Mouse (Mus musculus) MEL (cell line): ENCODE data around the gene 4930449I24Rik. TPM values are rescaled to one million over a fixed set of nuclear protein-coding genes. Genes with fewer than 3 reads are reported as not detected.

Experiments
- DNase-seq: peaks from one replicate; pipeline ENCODE4 v3.0.0; 2011; ENCODE audit warnings: low read depth, low spot score
- H3K27ac ChIP-seq: 2 replicates; pipeline ENCODE4 v1.5.1; 2012; ENCODE audit warnings: low read depth, mild to moderate bottlenecking, control low read depth, low read length, moderate library complexity; ENCODE audit not compliant: control insufficient read depth
- H3K27me3 ChIP-seq, 2 experiments: fragments of 150-350 bp in 1 of 2; sonication (generic) in 1 of 2; 2 replicates each; pipeline ENCODE4 v1.6.1; 2012; ENCODE audit warnings: low read length in 2 of 2, mild to moderate bottlenecking in 2 of 2, improper control_type of control experiment in 1 of 2, moderate library complexity in 1 of 2; ENCODE audit not compliant: insufficient read depth in 2 of 2, control insufficient read depth in 1 of 2
- H3K36me3 ChIP-seq, 2 experiments: 2 replicates each; pipeline ENCODE4 v1.6.1; 2012 to 2014; ENCODE audit warnings: low read length in 2 of 2, improper control_type of control experiment in 1 of 2, inconsistent platforms in 1 of 2, mild to moderate bottlenecking in 1 of 2; ENCODE audit not compliant: insufficient read depth in 2 of 2, control insufficient read depth in 1 of 2
- H3K4me1 ChIP-seq, 2 experiments: fragments of 150-350 bp in 1 of 2; sonication (generic) in 1 of 2; 2 replicates each; pipeline ENCODE4 v1.6.1; 2012; ENCODE audit warnings: low read length in 2 of 2, improper control_type of control experiment in 1 of 2, mild to moderate bottlenecking in 1 of 2; ENCODE audit not compliant: insufficient read depth in 2 of 2, control insufficient read depth in 1 of 2
- H3K4me3 ChIP-seq, 2 experiments: fragments of 150-350 bp in 1 of 2; sonication (generic) in 1 of 2; 2 replicates each; pipeline ENCODE4 v1.5.1; 2012; ENCODE audit warnings: low read depth in 2 of 2, low read length in 2 of 2, mild to moderate bottlenecking in 2 of 2, moderate library complexity in 2 of 2, control low read depth in 1 of 2, improper control_type of control experiment in 1 of 2; ENCODE audit not compliant: control insufficient read depth in 1 of 2, insufficient read depth in 1 of 2
- H3K79me2 ChIP-seq: 2 replicates; pipeline ENCODE4 v1.6.1; 2012; ENCODE audit warnings: mild to moderate bottlenecking, low read length, moderate library complexity; ENCODE audit not compliant: control insufficient read depth, poor library complexity, insufficient read depth
- H3K9ac ChIP-seq: 2 replicates; pipeline ENCODE4 v1.6.1; 2012; ENCODE audit warnings: low read depth, mild to moderate bottlenecking, control low read depth, low read length, moderate library complexity; ENCODE audit not compliant: control insufficient read depth, poor library complexity, severe bottlenecking
- H3K9me3 ChIP-seq: fragments of 150-350 bp; sonication (generic); replicated peaks from 2 replicates; pipeline ENCODE4 v1.6.1; 2012; ENCODE audit warnings: mild to moderate bottlenecking, low read length, improper control_type of control experiment, moderate library complexity; ENCODE audit not compliant: insufficient read depth
- BHLHE40 ChIP-seq: IDR thresholded peaks from 2 replicates; pipeline ENCODE4 v1.6.1; 2012; ENCODE audit warnings: low read depth, mild to moderate bottlenecking, inconsistent platforms, low read length, improper control_type of control experiment, borderline replicate concordance
- CHD1 ChIP-seq: IDR thresholded peaks from 2 replicates; pipeline ENCODE4 v1.6.1; 2012; ENCODE audit warnings: low read depth, mild to moderate bottlenecking, inconsistent platforms, low read length, improper control_type of control experiment
- CHD2 ChIP-seq: IDR thresholded peaks from 2 replicates; pipeline ENCODE4 v1.6.1; 2011; ENCODE audit warnings: low read length, improper control_type of control experiment
- EP300 ChIP-seq, 2 experiments: IDR thresholded peaks; 2 replicates each; pipeline ENCODE4 v1.6.1; 2011; ENCODE audit warnings: improper control_type of control experiment in 2 of 2, low read length in 2 of 2, low read depth in 1 of 2, mild to moderate bottlenecking in 1 of 2
- GABPA ChIP-seq: IDR thresholded peaks from 2 replicates; pipeline ENCODE4 v1.6.1; 2012; ENCODE audit warnings: low read depth, mild to moderate bottlenecking, inconsistent platforms, low read length, improper control_type of control experiment, moderate library complexity
- JUND ChIP-seq: IDR thresholded peaks from 2 replicates; pipeline ENCODE4 v1.6.1; 2011; ENCODE audit warnings: low read depth, mild to moderate bottlenecking, improper control_type of control experiment, low read length
- KAT2A ChIP-seq: conservative IDR thresholded peaks from 2 replicates; pipeline ENCODE4 v1.6.1; 2012; ENCODE audit warnings: low read depth, low read length, improper control_type of control experiment, inconsistent platforms
- MAX ChIP-seq: IDR thresholded peaks from 2 replicates; pipeline ENCODE4 v1.6.1; 2011; ENCODE audit warnings: low read length, improper control_type of control experiment
- MEF2A ChIP-seq: IDR thresholded peaks from 2 replicates; pipeline ENCODE4 v1.6.1; 2014; ENCODE audit warnings: low read depth, mild to moderate bottlenecking, inconsistent platforms, low read length, improper control_type of control experiment; ENCODE audit not compliant: poor library complexity, insufficient replicate concordance, severe bottlenecking; ENCODE audit errors: extremely low read depth
- MYB ChIP-seq: IDR thresholded peaks from 2 replicates; pipeline ENCODE4 v1.6.1; 2011; ENCODE audit warnings: mild to moderate bottlenecking, low read depth, low read length, improper control_type of control experiment
- NRF1 ChIP-seq: IDR thresholded peaks from 2 replicates; pipeline ENCODE4 v1.6.1; 2014; ENCODE audit warnings: low read depth, mild to moderate bottlenecking, inconsistent platforms, low read length, improper control_type of control experiment, moderate library complexity; ENCODE audit not compliant: poor library complexity, insufficient read depth, severe bottlenecking
- POLR2AphosphoS2 ChIP-seq: IDR thresholded peaks from 2 replicates; pipeline ENCODE4 v1.6.1; 2011; ENCODE audit warnings: low read length, improper control_type of control experiment
- POLR2AphosphoS5 ChIP-seq: IDR thresholded peaks from 2 replicates; pipeline ENCODE4 v1.6.1; 2012; ENCODE audit warnings: low read depth, borderline replicate concordance, mild to moderate bottlenecking, inconsistent platforms, low read length, moderate library complexity, mixed read lengths
- RAD21 ChIP-seq: IDR thresholded peaks from 2 replicates; pipeline ENCODE4 v1.6.1; 2011; ENCODE audit warnings: mild to moderate bottlenecking, low read depth, low read length, improper control_type of control experiment
- RCOR1 ChIP-seq: IDR thresholded peaks from 2 replicates; pipeline ENCODE4 v1.6.1; 2012; ENCODE audit warnings: low read depth, mild to moderate bottlenecking, inconsistent platforms, low read length, improper control_type of control experiment
- SIN3A ChIP-seq: IDR thresholded peaks from 2 replicates; pipeline ENCODE4 v1.6.1; 2012; ENCODE audit warnings: low read length, improper control_type of control experiment, inconsistent platforms
- TCF12 ChIP-seq: IDR thresholded peaks from 2 replicates; pipeline ENCODE4 v1.6.1; 2014; ENCODE audit warnings: low read depth, mild to moderate bottlenecking, inconsistent platforms, low read length, improper control_type of control experiment, moderate library complexity
- USF1 ChIP-seq: IDR thresholded peaks from 2 replicates; pipeline ENCODE4 v1.6.1; 2014; ENCODE audit warnings: low read depth, mild to moderate bottlenecking, inconsistent platforms, low read length, improper control_type of control experiment, moderate library complexity
- USF2 ChIP-seq, 2 experiments: IDR thresholded peaks; 2 replicates each; pipeline ENCODE4 v1.6.1; 2011 to 2012; ENCODE audit warnings: improper control_type of control experiment in 2 of 2, low read length in 2 of 2, borderline replicate concordance in 1 of 2, inconsistent platforms in 1 of 2, low read depth in 1 of 2, mild to moderate bottlenecking in 1 of 2; ENCODE audit not compliant: insufficient read depth in 1 of 2
- ZC3H11A ChIP-seq: IDR thresholded peaks from 2 replicates; pipeline ENCODE4 v1.6.1; 2012; ENCODE audit warnings: low read depth, mild to moderate bottlenecking, inconsistent platforms, low read length, improper control_type of control experiment
- ZKSCAN1 ChIP-seq: IDR thresholded peaks from 2 replicates; pipeline ENCODE4 v1.6.1; 2012; ENCODE audit warnings: low read depth, mild to moderate bottlenecking, inconsistent platforms, low read length, improper control_type of control experiment, moderate library complexity
- ZMIZ1 ChIP-seq: IDR thresholded peaks from 2 replicates; pipeline ENCODE4 v1.6.1; 2012; ENCODE audit warnings: low read depth, mild to moderate bottlenecking, inconsistent platforms, low read length, improper control_type of control experiment, moderate library complexity
- polyA plus RNA-seq, 2 experiments: library from polyadenylated mRNA; stranded (reverse) in 1 of 2; unstranded in 1 of 2; fragments of >175 nt in 1 of 2; fragments of >200 nt in 1 of 2; gene quantifications; 2 replicates each; pipeline versions ENCODE4 v1.2.1 to v1.2.4; 2012; ENCODE audit warnings: low replicate concordance in 2 of 2, low read depth in 1 of 2; ENCODE audit not compliant: insufficient read length in 2 of 2, insufficient read depth in 1 of 2, missing spikeins in 1 of 2
- total RNA-seq: library from RNA; depleted of rRNA; stranded (reverse); fragments of 300-350 nt; gene quantifications from 2 replicates; pipeline ENCODE4 v1.2.3, GENCODE M21; 2012

The 4930449I24Rik gene
- total and polyA plus RNA-seq, 3 experiments, result not detected

DNA sequence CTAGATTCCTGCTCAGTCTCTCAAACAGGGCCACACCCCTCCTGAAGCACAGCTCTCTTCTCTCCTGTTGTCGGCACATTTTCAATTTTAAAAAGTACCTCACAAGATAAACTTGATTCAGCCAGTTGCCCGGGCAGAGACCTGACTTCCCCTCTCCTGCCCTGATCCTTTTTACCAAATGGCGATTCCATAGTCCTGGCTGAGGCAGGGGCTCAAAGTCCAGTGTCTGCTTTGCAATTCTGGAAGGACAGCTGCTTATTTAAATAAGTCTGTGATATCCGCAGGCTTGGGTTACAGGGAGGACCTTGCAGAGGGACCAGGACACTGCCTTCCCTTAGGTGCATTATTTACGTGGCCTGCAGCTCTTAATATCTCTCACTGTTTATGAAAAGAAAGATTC, 30.9 kb upstream of the 4930449I24Rik start:
- H3K79me2 ChIP-seq, result no peaks in the 10 kb centered on the region
- H3K36me3 ChIP-seq, result no peaks in the 10 kb centered on the region
- no peak overlapping the region for H3K4me3 ChIP-seq
- no peaks in the 10 kb centered on the region for H3K9me3 ChIP-seq
- TF ChIP-seq ZKSCAN1, result no peak
- TF ChIP-seq NRF1, result no peak
- TF ChIP-seq EP300 (IDR thresholded peaks at IDR 0.05; ENCODE audit: low read depth in 1 of 2, low read length in 2 of 2), result no peak
- no peak for TF ChIP-seq BHLHE40
- TF ChIP-seq CHD2, result no peak
- TF ChIP-seq POLR2AphosphoS2, result no peak
- no peak for TF ChIP-seq RAD21
- no peak for TF ChIP-seq ZC3H11A
- no peak for TF ChIP-seq TCF12
- no peak for TF ChIP-seq MAX
- H3K27ac ChIP-seq, result no peak overlapping the region
- H3K9ac ChIP-seq, result no peak overlapping the region
- H3K4me1 ChIP-seq, result no peaks in the 10 kb centered on the region
- no peaks in the 10 kb centered on the region for H3K27me3 ChIP-seq
- no peak for DNase-seq

DNA sequence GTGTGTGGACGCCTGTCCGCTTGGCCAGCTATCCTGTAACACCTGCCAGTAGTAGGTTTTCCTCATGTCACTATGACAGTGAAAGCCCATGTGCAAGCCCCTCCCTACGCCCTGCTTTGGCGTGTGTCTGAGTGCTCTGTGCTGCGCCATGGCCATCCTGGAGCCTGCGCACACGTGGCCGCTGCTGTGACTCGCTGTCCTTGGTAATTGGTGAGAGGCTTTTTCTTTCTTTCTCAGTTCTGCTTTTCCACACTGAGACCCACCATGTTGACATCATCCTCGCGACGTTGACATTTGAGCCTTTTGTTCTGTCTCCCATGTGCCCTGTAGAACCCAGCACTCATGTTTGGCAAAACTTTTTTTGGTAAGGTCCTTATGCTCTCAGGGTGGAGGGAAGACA, 30.4 kb upstream of the 4930449I24Rik start:
- Histone ChIP-seq H3K27me3 (no peaks in the 10 kb centered on the region), H3K9me3 (no peaks in the 10 kb centered on the region), H3K4me3 (no peak overlapping the region), H3K9ac (no peak overlapping the region), H3K4me1 (no peaks in the 10 kb centered on the region), H3K27ac (no peak overlapping the region), H3K36me3 (no peaks in the 10 kb centered on the region), H3K79me2 (no peaks in the 10 kb centered on the region)
- no peak for TF ChIP-seq USF2 (IDR thresholded peaks at IDR 0.05; ENCODE audit: borderline replicate concordance in 1 of 2, insufficient read depth in 1 of 2, low read depth in 1 of 2, low read length in 2 of 2)
- TF ChIP-seq KAT2A, result no peak
- no peak for TF ChIP-seq CHD1
- TF ChIP-seq RCOR1, result no peak
- no peak for TF ChIP-seq MEF2A
- no peak for TF ChIP-seq MYB
- TF ChIP-seq CHD2, result no peak
- TF ChIP-seq SIN3A, result no peak
- TF ChIP-seq GABPA, result no peak
- TF ChIP-seq MAX, result no peak
- no peak for TF ChIP-seq JUND
- no peak for TF ChIP-seq USF1
- no peak for TF ChIP-seq ZKSCAN1
- no peak for TF ChIP-seq RAD21
- no peak for TF ChIP-seq POLR2AphosphoS5
- no peak for TF ChIP-seq ZMIZ1
- DNase-seq, result no peak
